Mouse (Mus musculus): ENCODE data around the gene Neu1. TPM values are rescaled to one million over a fixed set of nuclear protein-coding genes. Genes with fewer than 3 reads are reported as not detected.
A peak's percentile ranks its signal among the peaks of the same experiment; 100 is the strongest.

The Neu1 gene
- polyA plus RNA-seq, 1 experiment from 2014 or later = 11.6 TPM

DNA sequence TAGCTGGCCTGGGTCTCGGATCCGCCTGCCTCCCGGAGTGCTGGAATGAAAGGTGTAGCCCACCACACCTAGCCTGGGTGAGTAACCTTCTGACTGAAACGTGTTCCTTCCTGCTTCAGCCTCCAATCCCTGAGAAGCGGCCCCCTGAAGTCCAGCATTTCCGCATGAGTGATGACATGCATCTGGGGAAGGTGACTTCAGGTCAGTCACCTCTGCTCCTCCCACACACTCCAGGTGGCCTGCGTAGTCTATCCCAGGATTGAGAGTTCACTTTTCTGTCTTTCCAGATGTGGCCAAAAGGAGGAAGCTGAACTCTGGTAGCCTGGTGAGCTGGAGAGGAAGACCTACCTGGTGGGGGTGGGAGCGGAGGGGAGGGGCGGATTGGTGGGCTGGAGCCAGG lies 28.2 kb upstream of the Neu1 start:
- Histone ChIP-seq H3K4me1 (ENCODE audit: insufficient read depth) (peaks cover 5% of the 10 kb centered on the region; the same call in 1 of the 2 replicates), H3K9ac (no peak overlapping the region), H3K4me3 (ENCODE audit: low read depth, low read length) (no peak overlapping the region), H3K4me2 (no peak overlapping the region), H3K27me3 (ENCODE audit: insufficient read depth, low read length) (no peaks in the 10 kb centered on the region), H3K36me3 (ENCODE audit: insufficient read depth) (peaks cover 61% of the 10 kb centered on the region), H3K27ac (ENCODE audit: low read depth) (no peak overlapping the region), H3K9me3 (ENCODE audit: low read depth, low read length) (no peaks in the 10 kb centered on the region)
- no peak for DNase-seq
- no peak for TF ChIP-seq CTCF (IDR thresholded peaks at IDR 0.05; ENCODE audit: low read depth)
- 84% methylated on average over 9 of the region's 9 CpGs for WGBS
- ATAC-seq (ENCODE audit: insufficient read depth) = no peak

DNA sequence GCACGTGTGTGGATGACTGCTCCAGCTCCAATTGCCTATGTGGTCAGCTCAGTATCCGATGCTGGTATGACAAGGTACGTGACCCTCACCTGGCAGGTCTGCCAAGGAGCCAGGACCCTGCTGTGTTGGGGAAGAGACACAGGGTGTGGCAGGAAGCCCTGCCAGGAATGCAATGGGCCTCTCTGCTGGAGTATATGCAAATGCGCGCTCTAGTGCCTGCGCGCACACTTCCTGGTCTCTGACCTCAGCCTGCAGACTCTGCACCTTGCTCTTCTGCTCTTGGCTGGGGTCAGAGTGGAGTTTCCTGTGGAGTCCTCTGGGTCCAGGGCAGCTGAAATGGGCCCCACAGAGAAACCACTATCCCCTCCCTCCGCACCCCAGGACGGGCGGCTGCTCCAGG lies 20.1 kb upstream of the Neu1 start:
- no peak for ATAC-seq (ENCODE audit: insufficient read depth)

DNA sequence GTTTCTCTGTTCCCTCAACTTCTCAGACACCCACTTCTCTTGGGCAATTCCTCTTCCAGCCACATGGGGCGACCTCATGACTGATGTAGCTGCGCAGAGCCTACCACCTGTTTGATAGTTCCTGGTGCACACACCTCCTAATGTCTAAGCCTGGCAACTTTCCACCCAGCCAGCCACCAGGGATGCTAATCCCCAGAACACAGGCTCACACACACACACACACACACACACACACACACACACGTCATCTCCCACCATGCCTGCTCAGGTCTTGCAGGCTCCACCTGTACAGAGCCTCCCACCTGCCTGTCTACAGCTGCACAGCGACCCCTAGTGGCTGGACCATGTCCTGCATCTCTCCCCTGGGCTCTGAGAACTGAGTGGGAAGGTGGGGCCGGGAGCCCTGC lies 19.1 kb upstream of the Neu1 start:
- peak; percentile 80 for DNase-seq
- Histone ChIP-seq H3K27ac (ENCODE audit: low read depth) (no peak overlapping the region), H3K4me2 (no peak overlapping the region), H3K27me3 (ENCODE audit: insufficient read depth, low read length) (no peaks in the 10 kb centered on the region), H3K9ac (no peak overlapping the region), H3K9me3 (ENCODE audit: low read depth, low read length) (no peaks in the 10 kb centered on the region), H3K36me3 (ENCODE audit: insufficient read depth) (peaks cover 73% of the 10 kb centered on the region), H3K4me1 (ENCODE audit: insufficient read depth) (no peaks in the 10 kb centered on the region), H3K4me3 (ENCODE audit: low read depth, low read length) (no peak overlapping the region)
- WGBS = 35% methylated on average over 5 of the region's 5 CpGs
- ATAC-seq (ENCODE audit: insufficient read depth) = peak; percentile 38
- peak; percentile 96 for TF ChIP-seq CTCF (IDR thresholded peaks at IDR 0.05; ENCODE audit: low read depth)

More for the DNA sequence above, 20.1 kb upstream of the Neu1 start:
- Histone ChIP-seq H3K9ac (no peak overlapping the region), H3K27me3 (ENCODE audit: insufficient read depth, low read length) (no peaks in the 10 kb centered on the region), H3K9me3 (ENCODE audit: low read depth, low read length) (no peaks in the 10 kb centered on the region), H3K4me2 (no peak overlapping the region), H3K27ac (ENCODE audit: low read depth) (no peak overlapping the region), H3K36me3 (ENCODE audit: insufficient read depth) (peaks cover 82% of the 10 kb centered on the region), H3K4me3 (ENCODE audit: low read depth, low read length) (no peak overlapping the region), H3K4me1 (ENCODE audit: insufficient read depth) (no peaks in the 10 kb centered on the region)
- DNase-seq = no peak
- TF ChIP-seq CTCF (IDR thresholded peaks at IDR 0.05; ENCODE audit: low read depth) = no peak
- 85% methylated on average over 10 of the region's 10 CpGs for WGBS

DNA sequence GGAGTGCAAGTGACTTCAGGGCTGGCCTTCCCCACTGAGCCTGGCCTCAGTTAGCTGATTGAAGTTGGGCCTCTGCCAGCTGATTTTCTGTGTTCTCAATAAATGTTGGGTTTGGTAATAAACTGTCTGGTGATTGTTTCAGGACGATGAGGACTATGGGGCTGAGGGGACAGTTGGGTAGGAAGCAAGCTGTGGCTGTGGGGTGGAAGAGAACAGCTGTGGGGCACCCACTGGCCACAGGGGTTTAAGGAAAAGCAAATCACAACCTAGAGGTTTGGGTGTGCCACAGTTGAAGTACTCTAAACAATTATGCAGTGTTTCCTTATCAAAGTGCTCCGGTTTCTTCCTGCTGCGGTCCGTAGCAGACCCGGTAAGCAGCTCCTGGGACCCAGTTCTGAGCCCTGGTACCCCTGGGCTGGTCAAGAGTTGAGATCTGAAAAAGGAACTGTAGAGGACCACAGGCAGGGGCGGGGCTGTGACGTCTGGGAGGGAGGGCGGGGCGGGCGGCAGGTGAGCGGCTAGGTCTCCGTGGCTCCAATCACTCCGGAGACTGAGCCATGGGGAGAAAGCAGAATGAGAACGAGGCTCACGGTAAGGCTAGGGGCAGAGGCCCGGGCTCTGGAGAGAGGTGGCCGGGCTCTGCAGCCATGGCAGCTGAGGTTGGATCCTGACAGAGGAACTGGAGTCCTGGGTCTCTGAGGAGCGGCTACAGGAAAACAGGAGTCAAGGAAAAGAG lies 17.0 kb upstream of the Neu1 start, which contains the start of gene Slc44a4:
Gene Slc44a4 (plus strand): TSS at position 537 of the 736 bp plus-strand sequence.
- Histone ChIP-seq H3K36me3 (ENCODE audit: insufficient read depth) (peaks cover 51% of the 10 kb centered on the region), H3K27ac (ENCODE audit: low read depth) (no peak within 1 kb of the TSS), H3K9me3 (ENCODE audit: low read depth, low read length) (no peaks in the 10 kb centered on the region), H3K27me3 (ENCODE audit: insufficient read depth, low read length) (no peaks in the 10 kb centered on the region), H3K4me2 (peak within 1 kb of the TSS; percentile 25; the same call in 1 of the 2 replicates), H3K4me3 (ENCODE audit: low read depth, low read length) (no peak within 1 kb of the TSS), H3K9ac (no peak within 1 kb of the TSS), H3K4me1 (ENCODE audit: insufficient read depth) (no peaks in the 10 kb centered on the region)
- 31% methylated on average over 18 of the region's 18 CpGs for WGBS
- ATAC-seq (ENCODE audit: insufficient read depth) (no peak), DNase-seq (peak; percentile 25)
- TF ChIP-seq CTCF (IDR thresholded peaks at IDR 0.05; ENCODE audit: low read depth) = no peak

DNA sequence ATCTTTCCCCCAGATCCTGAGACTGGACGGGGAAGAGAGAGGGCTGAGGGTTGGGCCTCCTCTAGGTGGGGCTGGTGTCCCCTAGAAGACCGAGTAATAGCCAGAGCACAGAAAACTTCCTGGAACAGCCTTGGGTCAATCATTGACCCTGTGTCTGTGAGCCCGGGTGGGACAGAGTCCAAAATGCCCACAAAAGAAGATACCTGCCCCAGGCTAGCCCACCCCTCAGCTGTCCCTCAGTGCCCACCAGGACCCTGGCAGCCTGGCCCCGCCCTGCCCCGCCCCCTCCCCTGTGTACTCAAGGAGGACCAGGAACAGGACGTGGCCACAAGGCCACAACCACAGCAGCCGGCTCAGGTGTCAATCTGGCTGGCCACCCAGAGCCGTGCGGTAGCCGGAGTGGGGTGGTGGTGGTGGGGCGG lies 15.6 kb upstream of the Neu1 start:
- H3K36me3 ChIP-seq (ENCODE audit: insufficient read depth) = peaks cover 38% of the 10 kb centered on the region
- H3K4me3 ChIP-seq (ENCODE audit: low read depth, low read length) = no peak overlapping the region
- DNase-seq (peak; percentile 63), ATAC-seq (ENCODE audit: insufficient read depth) (peak; percentile 62)
- no peak overlapping the region for H3K27ac ChIP-seq (ENCODE audit: low read depth)
- no peaks in the 10 kb centered on the region for H3K27me3 ChIP-seq (ENCODE audit: insufficient read depth, low read length)
- no peak overlapping the region for H3K9ac ChIP-seq
- H3K4me2 ChIP-seq = peak overlapping the region; percentile 30; the same call in 1 of the 2 replicates
- TF ChIP-seq CTCF (IDR thresholded peaks at IDR 0.05; ENCODE audit: low read depth) = peak; percentile 57
- no peaks in the 10 kb centered on the region for H3K9me3 ChIP-seq (ENCODE audit: low read depth, low read length)
- no peaks in the 10 kb centered on the region for H3K4me1 ChIP-seq (ENCODE audit: insufficient read depth)
- WGBS = 26% methylated on average over 11 of the region's 11 CpGs

DNA sequence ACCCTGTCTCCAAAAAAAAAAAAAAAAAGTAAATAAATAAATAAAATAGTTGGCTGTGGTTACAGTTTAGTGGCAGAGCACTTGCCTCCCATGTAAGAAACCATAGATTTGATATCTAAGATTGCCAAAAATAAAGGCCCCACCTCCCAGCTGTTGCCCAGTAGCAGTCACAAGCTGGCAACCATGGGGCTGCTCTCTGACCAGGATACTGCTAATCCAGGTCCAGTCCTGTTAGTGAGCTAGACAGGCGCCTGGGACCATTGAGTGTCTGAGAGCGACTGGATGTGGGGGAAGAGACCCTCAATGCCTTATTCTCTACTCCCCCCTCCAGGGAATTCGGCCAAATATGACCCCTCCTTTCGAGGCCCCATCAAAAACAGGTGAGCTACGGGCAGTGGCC lies 14.7 kb upstream of the Neu1 start:
- Histone ChIP-seq H3K4me3 (ENCODE audit: low read depth, low read length) (no peak overlapping the region), H3K36me3 (ENCODE audit: insufficient read depth) (peaks cover 29% of the 10 kb centered on the region), H3K27me3 (ENCODE audit: insufficient read depth, low read length) (no peaks in the 10 kb centered on the region), H3K4me2 (no peak overlapping the region), H3K27ac (ENCODE audit: low read depth) (no peak overlapping the region), H3K9ac (no peak overlapping the region), H3K4me1 (ENCODE audit: insufficient read depth) (no peaks in the 10 kb centered on the region), H3K9me3 (ENCODE audit: low read depth, low read length) (no peaks in the 10 kb centered on the region)
- WGBS = 74% methylated on average over 5 of the region's 5 CpGs
- DNase-seq (no peak), ATAC-seq (ENCODE audit: insufficient read depth) (no peak)
- TF ChIP-seq CTCF (IDR thresholded peaks at IDR 0.05; ENCODE audit: low read depth) = no peak

DNA sequence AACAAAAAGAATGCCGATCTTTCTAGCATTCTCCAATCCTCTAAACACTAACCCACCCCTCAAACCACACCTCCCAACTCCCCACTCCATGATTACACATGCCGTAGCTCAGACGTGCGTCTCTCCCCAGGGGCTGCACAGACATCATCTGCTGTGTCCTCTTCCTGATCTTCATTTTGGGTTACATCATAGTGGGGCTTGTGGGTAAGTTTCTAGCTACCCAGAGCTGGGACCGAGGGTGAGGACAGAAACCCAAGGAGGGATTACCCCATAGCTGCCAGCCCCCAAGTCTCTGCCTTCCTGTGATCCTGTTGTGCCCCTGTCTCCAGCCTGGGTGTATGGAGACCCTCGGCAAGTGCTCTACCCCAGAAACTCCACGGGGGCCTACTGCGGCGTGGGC lies 13.9 kb upstream of the Neu1 start:
- Histone ChIP-seq H3K4me1 (ENCODE audit: insufficient read depth) (no peaks in the 10 kb centered on the region), H3K4me3 (ENCODE audit: low read depth, low read length) (no peak overlapping the region), H3K27ac (ENCODE audit: low read depth) (no peak overlapping the region), H3K36me3 (ENCODE audit: insufficient read depth) (peaks cover 20% of the 10 kb centered on the region), H3K9me3 (ENCODE audit: low read depth, low read length) (no peaks in the 10 kb centered on the region), H3K4me2 (no peak overlapping the region), H3K9ac (no peak overlapping the region), H3K27me3 (ENCODE audit: insufficient read depth, low read length) (no peaks in the 10 kb centered on the region)
- TF ChIP-seq CTCF (IDR thresholded peaks at IDR 0.05; ENCODE audit: low read depth) = no peak
- ATAC-seq (ENCODE audit: insufficient read depth) (no peak), DNase-seq (no peak)
- 63% methylated on average over 9 of the region's 9 CpGs for WGBS
